Mouse (Mus musculus) lung, embryonic 16.5 days (tissue): ENCODE measurements around the gene Col4a3bp. TPM values are rescaled to one million over a fixed set of nuclear protein-coding genes. Genes with fewer than 3 reads are reported as not detected.

Source experiments
- ATAC-seq: fragments of 200-750 bp; cut with Nextera tagmentation; 2 replicates; pipeline ENCODE4 v1.8.0; 2017; ENCODE audit warnings: low read depth, mild to moderate bottlenecking, moderate library complexity
- H3K27ac ChIP-seq: fragments of 300-500 bp; sonication (generic); 2 replicates; pipeline ENCODE4 v1.5.1; 2014; ENCODE audit warnings: mild to moderate bottlenecking, control low read depth, low read length
- H3K27me3 ChIP-seq: fragments of 300-500 bp; sonication (generic); 2 replicates; pipeline ENCODE4 v1.6.1; 2014; ENCODE audit warnings: low read depth, low read length, mixed read lengths; ENCODE audit not compliant: control insufficient read depth, insufficient read depth
- H3K36me3 ChIP-seq: fragments of 300-500 bp; sonication (generic); 2 replicates; pipeline ENCODE4 v1.6.1; 2014; ENCODE audit warnings: low read length; ENCODE audit not compliant: control insufficient read depth, insufficient read depth
- H3K4me1 ChIP-seq: fragments of 300-500 bp; sonication (generic); replicated peaks from 2 replicates; pipeline ENCODE4 v1.6.1; 2014; ENCODE audit warnings: low read length, mixed read lengths; ENCODE audit not compliant: control insufficient read depth, insufficient read depth
- H3K4me2 ChIP-seq: fragments of 300-500 bp; sonication (generic); 2 replicates; pipeline ENCODE4 v1.6.1; 2014; ENCODE audit warnings: low read depth, low read length, control low read depth
- H3K4me3 ChIP-seq: fragments of 300-500 bp; sonication (generic); 2 replicates; pipeline ENCODE4 v1.5.1; 2014; ENCODE audit warnings: mild to moderate bottlenecking, low read length, control low read depth
- H3K9ac ChIP-seq: fragments of 300-500 bp; sonication (generic); 2 replicates; pipeline ENCODE4 v1.6.1; 2014; ENCODE audit warnings: low read length, control low read depth
- H3K9me3 ChIP-seq: fragments of 300-500 bp; sonication (generic); 2 replicates; pipeline ENCODE4 v1.6.1; 2016; ENCODE audit warnings: low read length; ENCODE audit not compliant: control insufficient read depth
- WGBS: fragments of 180-500 bp; shearing (Covaris S2); extraction: QIAGEN DNeasy Blood & Tissue Kit; methylation state at CpG from one replicate; pipeline ENCODE4 v1.1.7; 2014; 5-methylcytosine and 5-hydroxymethylcytosine counted together
- polyA plus RNA-seq: library from polyadenylated mRNA; unstranded; fragments of >200 nt; fragmentation: Nextera tagmentation; extraction: Ambion mirVana; gene quantifications from 2 replicates; pipeline ENCODE4 v1.2.1, GENCODE M21; 2015

Col4a3bp gene
- polyA plus RNA-seq, 1 experiment from 2014 or later: 9.2 TPM

- H3K36me3 ChIP-seq: no peaks in the 10 kb centered on the region
- H3K9ac ChIP-seq: no peak overlapping the region
- H3K4me2 ChIP-seq: no peak overlapping the region
- H3K27ac ChIP-seq: no peak overlapping the region
- WGBS: 85% methylated on average over 6 of the region's 6 CpGs
- peaks cover 6% of the 10 kb centered on the region for H3K4me1 ChIP-seq
- no peak for ATAC-seq
- no peaks in the 10 kb centered on the region for H3K9me3 ChIP-seq
- H3K4me3 ChIP-seq: no peak overlapping the region
- H3K27me3 ChIP-seq: no peaks in the 10 kb centered on the region
Measured at GRCm38 (mm10) chr13:96532176-96532575, 10.2 kb upstream of the Col4a3bp start.

- H3K9me3 ChIP-seq: no peaks in the 10 kb centered on the region
Measured at GRCm38 (mm10) chr13:96533742-96534141, 8.7 kb upstream of the Col4a3bp start.

GRCm38 (mm10) chr13:96536821-96537572 lies 5.4 kb upstream of the Col4a3bp start:
- 74% methylated on average over 5 of the region's 5 CpGs for WGBS
- H3K9me3 ChIP-seq: no peaks in the 10 kb centered on the region
- no peaks in the 10 kb centered on the region for H3K36me3 ChIP-seq
- H3K4me1 ChIP-seq: peaks cover 6% of the 10 kb centered on the region
- H3K27me3 ChIP-seq: no peaks in the 10 kb centered on the region
- H3K27ac ChIP-seq: no peak overlapping the region
- H3K4me2 ChIP-seq: no peak overlapping the region
- no peak overlapping the region for H3K4me3 ChIP-seq
- no peak for ATAC-seq
- no peak overlapping the region for H3K9ac ChIP-seq

More at GRCm38 (mm10) chr13:96533742-96534141, 8.7 kb upstream of the Col4a3bp start:
- no peak overlapping the region for H3K4me2 ChIP-seq
- H3K36me3 ChIP-seq: no peaks in the 10 kb centered on the region
- H3K4me3 ChIP-seq: no peak overlapping the region
- 62% methylated on average over 2 of the region's 2 CpGs for WGBS
- ATAC-seq: no peak
- H3K9ac ChIP-seq: no peak overlapping the region
- no peak overlapping the region for H3K27ac ChIP-seq
- no peaks in the 10 kb centered on the region for H3K27me3 ChIP-seq
- H3K4me1 ChIP-seq: peaks cover 6% of the 10 kb centered on the region

- Histone ChIP-seq H3K27ac (no peak overlapping the region), H3K4me3 (no peak overlapping the region), H3K27me3 (no peaks in the 10 kb centered on the region), H3K36me3 (no peaks in the 10 kb centered on the region), H3K4me1 (0 out of 2 replicates have a peak, but pooled peaks cover 2% of the 10 kb centered on the region), H3K9ac (no peak overlapping the region), H3K9me3 (no peaks in the 10 kb centered on the region), H3K4me2 (no peak overlapping the region)
- ATAC-seq: no peak
- 69% methylated on average over 3 of the region's 3 CpGs for WGBS
Measured at GRCm38 (mm10) chr13:96538103-96538502, 4.3 kb upstream of the Col4a3bp start.

- Histone ChIP-seq H3K27me3 (no peaks in the 10 kb centered on the region), H3K9me3 (no peaks in the 10 kb centered on the region), H3K4me1 (0 out of 2 replicates have a peak, but pooled peaks cover 6% of the 10 kb centered on the region), H3K4me2 (peak overlapping the region; percentile 65), H3K27ac (no peak overlapping the region), H3K36me3 (no peaks in the 10 kb centered on the region), H3K9ac (no peak overlapping the region), H3K4me3 (peak overlapping the region; percentile 12; the same call in 1 of the 2 replicates)
- ATAC-seq: no peak
- WGBS: 14% methylated on average over 2 of the region's 2 CpGs
Measured at GRCm38 (mm10) chr13:96541381-96541780, 1.0 kb upstream of the Col4a3bp start.

GRCm38 (mm10) chr13:96542901-96543891 lies 778 bp downstream of the Col4a3bp start:
- Histone ChIP-seq H3K36me3 (no peaks in the 10 kb centered on the region), H3K4me1 (0 out of 2 replicates have a peak, but pooled peaks cover 6% of the 10 kb centered on the region), H3K4me2 (peak overlapping the region; percentile 81), H3K9ac (peak overlapping the region; percentile 97), H3K27me3 (no peaks in the 10 kb centered on the region), H3K27ac (peak overlapping the region; percentile 88), H3K4me3 (peak overlapping the region; percentile 94), H3K9me3 (no peaks in the 10 kb centered on the region)
- WGBS: 0% methylated on average over 54 of the region's 73 CpGs
- ATAC-seq: peak; percentile 67

GRCm38 (mm10) chr13:96544506-96544905 lies 2.1 kb downstream of the Col4a3bp start:
- H3K4me1 ChIP-seq: 0 out of 2 replicates have a peak, but pooled peaks cover 6% of the 10 kb centered on the region
- H3K9me3 ChIP-seq: no peaks in the 10 kb centered on the region
- no peak overlapping the region for H3K4me3 ChIP-seq
- H3K27ac ChIP-seq: no peak overlapping the region
- H3K36me3 ChIP-seq: no peaks in the 10 kb centered on the region
- ATAC-seq: no peak
- no peak overlapping the region for H3K4me2 ChIP-seq
- H3K27me3 ChIP-seq: no peaks in the 10 kb centered on the region
- H3K9ac ChIP-seq: no peak overlapping the region
- WGBS: 74% methylated on average over 2 of the region's 2 CpGs

GRCm38 (mm10) chr13:96547250-96547649 lies 4.8 kb downstream of the Col4a3bp start:
- Histone ChIP-seq H3K36me3 (no peaks in the 10 kb centered on the region), H3K9me3 (no peaks in the 10 kb centered on the region), H3K27me3 (no peaks in the 10 kb centered on the region), H3K4me3 (no peak overlapping the region), H3K4me1 (0 out of 2 replicates have a peak, but pooled peaks cover 4% of the 10 kb centered on the region), H3K27ac (no peak overlapping the region), H3K4me2 (no peak overlapping the region), H3K9ac (no peak overlapping the region)
- 60% methylated on average over 1 of the region's 1 CpGs for WGBS
- no peak for ATAC-seq

- H3K4me3 ChIP-seq: no peak overlapping the region
- H3K9ac ChIP-seq: no peak overlapping the region
- no peaks in the 10 kb centered on the region for H3K36me3 ChIP-seq
- H3K9me3 ChIP-seq: no peaks in the 10 kb centered on the region
- H3K4me2 ChIP-seq: no peak overlapping the region
- no peaks in the 10 kb centered on the region for H3K27me3 ChIP-seq
- WGBS: 46% methylated on average over 4 of the region's 4 CpGs
- H3K4me1 ChIP-seq: 0 out of 2 replicates have a peak, but pooled peaks cover 4% of the 10 kb centered on the region
- no peak overlapping the region for H3K27ac ChIP-seq
- no peak for ATAC-seq
Measured at GRCm38 (mm10) chr13:96547941-96548340, 5.5 kb downstream of the Col4a3bp start.
